13 mouse cellular contexts compared by ENCODE assay signal in genomic region chr11:76025080-76025583, GRCm38 (mm10). TPM values are rescaled to one million over a fixed set of nuclear protein-coding genes. Genes with fewer than 3 reads are reported as not detected.
A peak's percentile ranks its signal among the peaks of the same experiment; 100 is the strongest.
DNase-seq lines count a peak whose midpoint lies in the region; ATAC-seq and TF ChIP-seq lines count a peak whose summit lies in the region.
"Had no signal": no experiment of that assay in that cellular context is flagged by ENCODE, and none has a peak within 500 bp of the region (broad histone marks: within the 10 kb centered on the region; RNA-seq: fewer than 3 reads in every experiment).

No protein-coding gene starts in this region.

- no peak for TF ChIP-seq CTCF in heart, adult 2 months (IDR thresholded peaks at IDR 0.05)

- H3K4me2 ChIP-seq in midbrain, embryonic 11.5 days, result no peak overlapping the region
- peak overlapping the region; percentile 82 for H3K4me2 ChIP-seq in stomach, embryonic 16.5 days (ENCODE audit: low read depth, low read length)

- H3K79me2 ChIP-seq in heart, adult 2 months (replicated peaks; ENCODE audit: control insufficient read depth, insufficient read depth, low read length), result no peaks in the 10 kb centered on the region; the same call in 1 of the 2 replicates

- H3K27ac ChIP-seq in heart, adult 2 months, result no peak overlapping the region; the same call in 1 of the 2 replicates
- H3K27ac ChIP-seq in midbrain, embryonic 10.5 days (replicated peaks), result no peak overlapping the region
- no peak overlapping the region for H3K27ac ChIP-seq in midbrain, embryonic 11.5 days (ENCODE audit: low read depth, low read length)
- 0 out of 2 replicates have a peak overlapping the region, but pooled peaks have one; percentile 17 for H3K27ac ChIP-seq in limb, embryonic 10.5 days
- no peak overlapping the region for H3K27ac ChIP-seq in stomach, embryonic 16.5 days (ENCODE audit: low read length)
- H3K27ac ChIP-seq: hindbrain, embryonic 10.5 days had no signal

- intact Hi-C loops in heart, adult 2 months (cut with DNase I), result no loop called here

- no peak for TF ChIP-seq EP300 in heart, adult 2 months (IDR thresholded peaks at IDR 0.05; ENCODE audit: insufficient read depth, low read depth, low read length)

- H3K4me1 ChIP-seq in heart, adult 2 months (ENCODE audit: control insufficient read depth, insufficient read depth, low read length), result peaks cover 13% of the 10 kb centered on the region
- H3K4me1 ChIP-seq in midbrain, embryonic 10.5 days, result peaks cover 43% of the 10 kb centered on the region
- peaks cover 14% of the 10 kb centered on the region for H3K4me1 ChIP-seq in midbrain, embryonic 11.5 days (ENCODE audit: control insufficient read depth, insufficient read depth, low read length)
- H3K4me1 ChIP-seq in limb, embryonic 10.5 days, result peaks cover 39% of the 10 kb centered on the region
- H3K4me1 ChIP-seq in stomach, embryonic 16.5 days (ENCODE audit: control insufficient read depth, insufficient read depth, low read length), result peaks cover 21% of the 10 kb centered on the region; the same call in 1 of the 2 replicates

- peak overlapping the region; percentile 9 for H3K9ac ChIP-seq in heart, adult 2 months (ENCODE audit: low read depth, low read length)
- no peak overlapping the region for H3K9ac ChIP-seq in midbrain, embryonic 11.5 days (ENCODE audit: low read length)
- H3K9ac ChIP-seq in stomach, embryonic 16.5 days (ENCODE audit: low read length), result peak overlapping the region; percentile 94; the same call in 1 of the 2 replicates

- WGBS in heart, adult 2 months, result 59% methylated on average over 7 of the region's 7 CpGs
- 49% methylated on average over 7 of the region's 7 CpGs for WGBS in midbrain, embryonic 10.5 days
- 47% methylated on average over 7 of the region's 7 CpGs for WGBS in midbrain, embryonic 11.5 days
- 75% methylated on average over 7 of the region's 7 CpGs for WGBS in limb, embryonic 10.5 days
- 71% methylated on average over 7 of the region's 7 CpGs for WGBS in stomach, embryonic 16.5 days

- no peak for TF ChIP-seq POLR2A in heart, adult 2 months (IDR thresholded peaks at IDR 0.05; ENCODE audit: insufficient read depth, low read depth, low read length)

- peak overlapping the region; percentile 94 for H3K4me3 ChIP-seq in heart, adult 2 months
- H3K4me3 ChIP-seq in midbrain, embryonic 10.5 days, result peak overlapping the region; percentile 14; the same call in 1 of the 2 replicates
- no peak overlapping the region for H3K4me3 ChIP-seq in midbrain, embryonic 11.5 days (ENCODE audit: low read depth, low read length)
- H3K4me3 ChIP-seq in limb, embryonic 10.5 days, result no peak overlapping the region
- H3K4me3 ChIP-seq in stomach, embryonic 16.5 days (replicated peaks; ENCODE audit: low read length), result peak overlapping the region; percentile 95; the same call in 1 of the 2 replicates

- DNase-seq in heart, adult 2 months, result no peak
- DNase-seq in heart, adult 8-10 months (ENCODE audit: low spot score), result no peak
- no peak for DNase-seq in midbrain, embryonic 10.5 days (ENCODE audit: low spot score)
- DNase-seq in midbrain, embryonic 11.5 days (ENCODE audit: low spot score, missing footprints), result no peak
- DNase-seq in limb, embryonic 10.5 days (ENCODE audit: low spot score), result no peak
- no peak for DNase-seq in yolk sac, embryonic 10.5 days (ENCODE audit: low spot score)
- no peak for DNase-seq in ovary, postnatal 14 days (ENCODE audit: low spot score)
- DNase-seq: B cell, adult 2 months; cerebellum, postnatal 14 days; lung, postnatal 14 days had no signal

- H3K9me3 ChIP-seq in midbrain, embryonic 10.5 days (replicated peaks), result no peaks in the 10 kb centered on the region
- no peaks in the 10 kb centered on the region for H3K9me3 ChIP-seq in midbrain, embryonic 11.5 days (ENCODE audit: control insufficient read depth, low read length)
- no peaks in the 10 kb centered on the region for H3K9me3 ChIP-seq in limb, embryonic 10.5 days (replicated peaks)
- no peaks in the 10 kb centered on the region for H3K9me3 ChIP-seq in stomach, embryonic 16.5 days (replicated peaks; ENCODE audit: control insufficient read depth, low read length)
- H3K9me3 ChIP-seq: hindbrain, embryonic 10.5 days had no signal

- H3K27me3 ChIP-seq in heart, adult 2 months (ENCODE audit: control insufficient read depth, insufficient read depth, low read length), result no peaks in the 10 kb centered on the region
- H3K27me3 ChIP-seq in midbrain, embryonic 10.5 days (ENCODE audit: low read depth, poor library complexity, severe bottlenecking), result peaks cover 32% of the 10 kb centered on the region
- peaks cover 3% of the 10 kb centered on the region; the same call in 1 of the 2 replicates for H3K27me3 ChIP-seq in midbrain, embryonic 11.5 days (ENCODE audit: control insufficient read depth, insufficient read depth, low read length)
- peaks cover 18% of the 10 kb centered on the region for H3K27me3 ChIP-seq in limb, embryonic 10.5 days (ENCODE audit: low read depth, poor library complexity, severe bottlenecking)
- no peaks in the 10 kb centered on the region for H3K27me3 ChIP-seq in stomach, embryonic 16.5 days (ENCODE audit: control insufficient read depth, insufficient read depth, low read length)

- no peaks in the 10 kb centered on the region; the same call in 1 of the 2 replicates for H3K36me3 ChIP-seq in heart, adult 2 months (ENCODE audit: control insufficient read depth, insufficient read depth, low read length)
- peaks cover 10% of the 10 kb centered on the region; the same call in 1 of the 2 replicates for H3K36me3 ChIP-seq in midbrain, embryonic 10.5 days
- no peaks in the 10 kb centered on the region for H3K36me3 ChIP-seq in midbrain, embryonic 11.5 days (ENCODE audit: control insufficient read depth, insufficient read depth, low read length)
- peaks cover 26% of the 10 kb centered on the region for H3K36me3 ChIP-seq in limb, embryonic 10.5 days
- no peaks in the 10 kb centered on the region; the same call in 1 of the 2 replicates for H3K36me3 ChIP-seq in stomach, embryonic 16.5 days (ENCODE audit: control insufficient read depth, insufficient read depth, low read length)

- ATAC-seq in midbrain, embryonic 11.5 days (ENCODE audit: low FRiP score), result no peak
- ATAC-seq in stomach, embryonic 16.5 days (ENCODE audit: insufficient read depth, low FRiP score), result no peak

RNA-seq across cellular contexts. Expression of gene Rflnb, which starts 2.5 kb away (rescaled TPM):
- 10 to 100 TPM; 30.7 to 36.7 TPM for total RNA-seq in heart, adult 2 months (2021)
- 18.5 and 34.4 TPM in 2 replicates for polyA plus RNA-seq in heart, adult 2 months (2012; rRNA removed)
- total RNA-seq in heart, adult 8-10 months (2022), result 10 to 100 TPM; 21.5 to 40.9 (median 26.7) TPM
- polyA plus RNA-seq in midbrain, embryonic 10.5 days (2016; fragmentation: Nextera tagmentation; extraction: Ambion mirVana), result 14.9 and 16.5 TPM in 2 replicates
- polyA plus RNA-seq in midbrain, embryonic 11.5 days (2014; fragmentation: Nextera tagmentation; extraction: Ambion mirVana), result 13.4 and 13.9 TPM in 2 replicates
- 25.6 and 35.4 TPM in 2 replicates for polyA plus RNA-seq in limb, embryonic 10.5 days (2016; fragmentation: Nextera tagmentation; extraction: Ambion mirVana)
- polyA plus RNA-seq in stomach, embryonic 16.5 days (2015; fragmentation: Nextera tagmentation; extraction: Ambion mirVana), result 47.8 and 55.3 TPM in 2 replicates

RNA-seq across cellular contexts. Expression of gene 1700016K19Rik, which starts 25.4 kb away (rescaled TPM):
- total RNA-seq in heart, adult 2 months (2021), result not detected
- 1.3 TPM in 1 of 2 replicates, not detected in the other for polyA plus RNA-seq in heart, adult 2 months (2012; rRNA removed)
- not detected for total RNA-seq in heart, adult 8-10 months (2022)
- polyA plus RNA-seq in midbrain, embryonic 10.5 days (2016; fragmentation: Nextera tagmentation; extraction: Ambion mirVana), result 0.12 TPM in 1 of 2 replicates, not detected in the other
- 0.23 TPM in 1 of 2 replicates, not detected in the other for polyA plus RNA-seq in midbrain, embryonic 11.5 days (2014; fragmentation: Nextera tagmentation; extraction: Ambion mirVana)
- polyA plus RNA-seq in limb, embryonic 10.5 days (2016; fragmentation: Nextera tagmentation; extraction: Ambion mirVana), result 0.36 TPM in 1 of 2 replicates, not detected in the other
- polyA plus RNA-seq in stomach, embryonic 16.5 days (2015; fragmentation: Nextera tagmentation; extraction: Ambion mirVana), result 2.9 and 3.7 TPM in 2 replicates
- total RNA-seq: MEL had no signal

Comparison
In these comparisons a context has a peak if more than half of its experiments do, and no peak if none do; other contexts are left out.
1. H3K4me3 ChIP-seq: peak in heart, adult 2 months (single experiment), midbrain, embryonic 10.5 days (single experiment) and stomach, embryonic 16.5 days (single experiment); none in midbrain, embryonic 11.5 days (single experiment) and limb, embryonic 10.5 days (single experiment).